Mouse (Mus musculus) lung, embryonic 16.5 days (tissue): ENCODE data around the gene Msmo1. TPM values are rescaled to one million over a fixed set of nuclear protein-coding genes. Genes with fewer than 3 reads are reported as not detected.

Experiments
- ATAC-seq: fragments of 200-750 bp; cut with Nextera tagmentation; 2 replicates; pipeline ENCODE4 v1.8.0; 2017; ENCODE audit warnings: low read depth, mild to moderate bottlenecking, moderate library complexity
- H3K27ac ChIP-seq: fragments of 300-500 bp; sonication (generic); 2 replicates; pipeline ENCODE4 v1.5.1; 2014; ENCODE audit warnings: mild to moderate bottlenecking, control low read depth, low read length
- H3K27me3 ChIP-seq: fragments of 300-500 bp; sonication (generic); 2 replicates; pipeline ENCODE4 v1.6.1; 2014; ENCODE audit warnings: low read depth, low read length, mixed read lengths; ENCODE audit not compliant: control insufficient read depth, insufficient read depth
- H3K36me3 ChIP-seq: fragments of 300-500 bp; sonication (generic); 2 replicates; pipeline ENCODE4 v1.6.1; 2014; ENCODE audit warnings: low read length; ENCODE audit not compliant: control insufficient read depth, insufficient read depth
- H3K4me1 ChIP-seq: fragments of 300-500 bp; sonication (generic); replicated peaks from 2 replicates; pipeline ENCODE4 v1.6.1; 2014; ENCODE audit warnings: low read length, mixed read lengths; ENCODE audit not compliant: control insufficient read depth, insufficient read depth
- H3K4me2 ChIP-seq: fragments of 300-500 bp; sonication (generic); 2 replicates; pipeline ENCODE4 v1.6.1; 2014; ENCODE audit warnings: low read depth, low read length, control low read depth
- H3K4me3 ChIP-seq: fragments of 300-500 bp; sonication (generic); 2 replicates; pipeline ENCODE4 v1.5.1; 2014; ENCODE audit warnings: mild to moderate bottlenecking, low read length, control low read depth
- H3K9ac ChIP-seq: fragments of 300-500 bp; sonication (generic); 2 replicates; pipeline ENCODE4 v1.6.1; 2014; ENCODE audit warnings: low read length, control low read depth
- H3K9me3 ChIP-seq: fragments of 300-500 bp; sonication (generic); 2 replicates; pipeline ENCODE4 v1.6.1; 2016; ENCODE audit warnings: low read length; ENCODE audit not compliant: control insufficient read depth
- WGBS: fragments of 180-500 bp; shearing (Covaris S2); extraction: QIAGEN DNeasy Blood & Tissue Kit; methylation state at CpG from one replicate; pipeline ENCODE4 v1.1.7; 2014; 5-methylcytosine and 5-hydroxymethylcytosine counted together
- polyA plus RNA-seq: library from polyadenylated mRNA; unstranded; fragments of >200 nt; fragmentation: Nextera tagmentation; extraction: Ambion mirVana; gene quantifications from 2 replicates; pipeline ENCODE4 v1.2.1, GENCODE M21; 2015

Msmo1 gene
- polyA plus RNA-seq, 1 experiment from 2014 or later = 47.5 TPM

GRCm38 (mm10) chr8:64762751-64763150 is 29.2 kb upstream of the Msmo1 start:
- Histone ChIP-seq H3K9me3 (no peaks in the 10 kb centered on the region), H3K9ac (no peak overlapping the region), H3K4me2 (no peak overlapping the region), H3K27me3 (no peaks in the 10 kb centered on the region), H3K4me3 (no peak overlapping the region), H3K36me3 (peaks cover 7% of the 10 kb centered on the region; the same call in 1 of the 2 replicates), H3K4me1 (no peaks in the 10 kb centered on the region), H3K27ac (no peak overlapping the region)
- 91% methylated on average over 1 of the region's 1 CpGs for WGBS
- no peak for ATAC-seq

- Histone ChIP-seq H3K27ac (no peak overlapping the region), H3K4me2 (no peak overlapping the region), H3K9me3 (no peaks in the 10 kb centered on the region), H3K27me3 (no peaks in the 10 kb centered on the region), H3K9ac (no peak overlapping the region), H3K36me3 (peaks cover 7% of the 10 kb centered on the region; the same call in 1 of the 2 replicates), H3K4me3 (no peak overlapping the region), H3K4me1 (no peaks in the 10 kb centered on the region)
- WGBS = 73% methylated on average over 8 of the region's 8 CpGs
- ATAC-seq = peak; percentile 60; the same call in 1 of the 2 replicates
Measured at GRCm38 (mm10) chr8:64761430-64761829, 27.8 kb upstream of the Msmo1 start.

- Histone ChIP-seq H3K27me3 (no peaks in the 10 kb centered on the region), H3K4me3 (no peak overlapping the region), H3K4me1 (no peaks in the 10 kb centered on the region), H3K36me3 (peaks cover 10% of the 10 kb centered on the region), H3K27ac (no peak overlapping the region), H3K9ac (no peak overlapping the region), H3K4me2 (no peak overlapping the region), H3K9me3 (no peaks in the 10 kb centered on the region)
- 94% methylated on average over 15 of the region's 15 CpGs for WGBS
- no peak for ATAC-seq
Measured at GRCm38 (mm10) chr8:64757956-64758355, 24.4 kb upstream of the Msmo1 start.

GRCm38 (mm10) chr8:64746215-64747058 is 12.8 kb upstream of the Msmo1 start:
- Histone ChIP-seq H3K4me3 (no peak overlapping the region), H3K27ac (no peak overlapping the region), H3K4me1 (no peaks in the 10 kb centered on the region), H3K4me2 (no peak overlapping the region), H3K9me3 (no peaks in the 10 kb centered on the region), H3K36me3 (no peaks in the 10 kb centered on the region; the same call in none of the 2 replicates), H3K27me3 (no peaks in the 10 kb centered on the region), H3K9ac (no peak overlapping the region)
- ATAC-seq = no peak
- WGBS = 54% methylated on average over 10 of the region's 10 CpGs

GRCm38 (mm10) chr8:64740547-64741211 is 7.1 kb upstream of the Msmo1 start:
- no peak overlapping the region for H3K9ac ChIP-seq
- ATAC-seq = no peak
- H3K4me1 ChIP-seq = no peaks in the 10 kb centered on the region
- no peaks in the 10 kb centered on the region for H3K9me3 ChIP-seq
- H3K4me2 ChIP-seq = no peak overlapping the region
- H3K36me3 ChIP-seq = no peaks in the 10 kb centered on the region; the same call in 1 of the 2 replicates
- no peaks in the 10 kb centered on the region for H3K27me3 ChIP-seq
- no peak overlapping the region for H3K4me3 ChIP-seq
- no peak overlapping the region for H3K27ac ChIP-seq
- WGBS = 87% methylated on average over 13 of the region's 13 CpGs

- Histone ChIP-seq H3K36me3 (no peaks in the 10 kb centered on the region; the same call in 1 of the 2 replicates), H3K4me1 (no peaks in the 10 kb centered on the region), H3K27ac (no peak overlapping the region), H3K27me3 (no peaks in the 10 kb centered on the region), H3K9me3 (no peaks in the 10 kb centered on the region), H3K9ac (no peak overlapping the region), H3K4me2 (no peak overlapping the region), H3K4me3 (no peak overlapping the region)
- WGBS = 62% methylated on average over 1 of the region's 1 CpGs
- ATAC-seq = no peak
Measured at GRCm38 (mm10) chr8:64738916-64739315, 5.3 kb upstream of the Msmo1 start.

- H3K4me1 ChIP-seq = peaks cover 8% of the 10 kb centered on the region; the same call in 1 of the 2 replicates
- 63% methylated on average over 3 of the region's 3 CpGs for WGBS
- no peaks in the 10 kb centered on the region for H3K27me3 ChIP-seq
- no peak overlapping the region for H3K4me2 ChIP-seq
- H3K4me3 ChIP-seq = no peak overlapping the region
- no peak overlapping the region for H3K9ac ChIP-seq
- H3K27ac ChIP-seq = no peak overlapping the region
- ATAC-seq = no peak
- H3K36me3 ChIP-seq = no peaks in the 10 kb centered on the region
- H3K9me3 ChIP-seq = no peaks in the 10 kb centered on the region
Measured at GRCm38 (mm10) chr8:64736767-64737323, 3.3 kb upstream of the Msmo1 start.

GRCm38 (mm10) chr8:64735161-64735560 is 1.6 kb upstream of the Msmo1 start:
- no peak for ATAC-seq

GRCm38 (mm10) chr8:64732596-64732995 is 996 bp downstream of the Msmo1 start:
- no peak for ATAC-seq

More at GRCm38 (mm10) chr8:64735161-64735560, 1.6 kb upstream of the Msmo1 start:
- no peak overlapping the region for H3K4me3 ChIP-seq
- H3K4me1 ChIP-seq = peaks cover 11% of the 10 kb centered on the region; the same call in 1 of the 2 replicates
- H3K36me3 ChIP-seq = peaks cover 5% of the 10 kb centered on the region; the same call in 1 of the 2 replicates
- H3K9ac ChIP-seq = no peak overlapping the region
- H3K4me2 ChIP-seq = no peak overlapping the region
- H3K27me3 ChIP-seq = no peaks in the 10 kb centered on the region
- no peak overlapping the region for H3K27ac ChIP-seq
- H3K9me3 ChIP-seq = no peaks in the 10 kb centered on the region
- WGBS = 81% methylated on average over 8 of the region's 8 CpGs

More at GRCm38 (mm10) chr8:64732596-64732995, 996 bp downstream of the Msmo1 start:
- Histone ChIP-seq H3K4me2 (peak overlapping the region; percentile 78), H3K27ac (no peak overlapping the region), H3K4me1 (peaks cover 11% of the 10 kb centered on the region; the same call in 1 of the 2 replicates), H3K36me3 (peaks cover 6% of the 10 kb centered on the region; the same call in 1 of the 2 replicates), H3K9ac (peak overlapping the region; percentile 71), H3K4me3 (peak overlapping the region; percentile 75), H3K9me3 (no peaks in the 10 kb centered on the region), H3K27me3 (no peaks in the 10 kb centered on the region)
- WGBS = 8% methylated on average over 9 of the region's 9 CpGs
